Mouse (Mus musculus) mesoderm, embryonic 11.5 days (tissue): ENCODE results near the gene Bola1.
"Not testable (repeated sequence)": the region's sequence is repeated elsewhere in the genome, so short reads cannot be mapped to it uniquely, and the experiment has no call there.

Source experiments
- DNase-seq: peaks from one replicate; pipeline ENCODE4 v3.0.0-alpha.2; 2012; ENCODE audit warnings: low read depth, low spot score

Bola1 gene

DNA sequence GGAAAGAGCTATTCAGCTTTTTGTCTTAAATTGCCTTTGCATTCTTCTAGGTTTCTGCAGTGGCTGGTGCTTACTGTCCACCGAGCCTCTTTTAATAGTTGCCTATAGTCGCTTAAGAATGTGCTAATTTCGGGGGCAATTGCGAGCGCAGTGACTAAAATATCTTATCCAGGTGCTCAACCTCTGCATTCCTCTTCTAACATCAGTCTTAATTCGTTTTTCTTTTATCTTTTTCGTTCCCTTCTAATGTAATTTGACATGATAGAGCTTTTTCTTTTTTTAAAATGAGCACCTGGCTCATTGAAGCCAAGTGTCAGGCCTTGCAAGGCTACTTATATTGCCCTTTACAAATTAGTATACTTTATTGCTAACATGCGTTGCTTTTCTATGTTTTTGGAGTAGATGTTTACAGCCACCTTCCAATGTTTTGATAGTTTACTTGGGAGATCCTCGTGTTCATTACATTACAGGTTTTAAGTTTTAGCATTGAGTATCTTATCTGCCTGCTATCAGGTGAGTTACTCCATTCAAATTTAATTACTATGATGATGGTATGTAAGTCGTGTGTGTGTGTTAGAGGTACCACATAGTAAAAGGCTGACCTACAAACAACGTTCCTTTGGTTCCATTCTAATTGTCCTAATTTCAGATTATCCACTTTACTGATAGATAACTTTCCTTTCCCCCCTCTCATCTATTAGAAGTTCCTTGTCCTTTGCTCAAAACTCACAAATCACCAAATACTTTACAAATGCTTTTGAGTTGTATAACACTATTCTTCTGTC, 28.0 kb upstream of the Bola1 start:
- DNase-seq: no peak

DNA sequence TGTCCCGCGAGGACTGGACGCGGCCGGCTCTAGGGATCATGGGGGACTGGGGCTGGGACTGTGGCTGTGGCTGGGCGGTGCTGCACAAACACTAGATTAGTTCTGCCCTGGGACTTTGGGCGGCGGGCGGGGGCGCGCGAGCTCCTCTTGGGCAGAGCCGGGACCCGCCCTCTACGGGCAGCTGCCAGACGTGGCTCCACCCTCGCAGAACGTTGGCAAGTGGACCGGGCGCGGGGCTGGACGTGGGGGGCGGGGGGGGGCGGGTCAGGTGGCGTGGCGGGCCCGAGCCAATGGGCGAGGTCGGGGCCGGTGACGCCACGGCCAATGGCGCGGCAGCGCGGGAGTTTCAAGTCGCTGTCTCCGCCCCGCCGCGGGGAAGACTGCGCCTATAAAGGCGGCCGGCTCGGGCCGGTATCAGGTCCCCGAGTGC, 26.9 kb upstream of the Bola1 start, which contains the start of gene Hist2h3c1:
Gene Hist2h3c1, plus strand, starts transcription at position 259 of the 430 bp plus-strand sequence.
- DNase-seq: not testable (repeated sequence)

DNA sequence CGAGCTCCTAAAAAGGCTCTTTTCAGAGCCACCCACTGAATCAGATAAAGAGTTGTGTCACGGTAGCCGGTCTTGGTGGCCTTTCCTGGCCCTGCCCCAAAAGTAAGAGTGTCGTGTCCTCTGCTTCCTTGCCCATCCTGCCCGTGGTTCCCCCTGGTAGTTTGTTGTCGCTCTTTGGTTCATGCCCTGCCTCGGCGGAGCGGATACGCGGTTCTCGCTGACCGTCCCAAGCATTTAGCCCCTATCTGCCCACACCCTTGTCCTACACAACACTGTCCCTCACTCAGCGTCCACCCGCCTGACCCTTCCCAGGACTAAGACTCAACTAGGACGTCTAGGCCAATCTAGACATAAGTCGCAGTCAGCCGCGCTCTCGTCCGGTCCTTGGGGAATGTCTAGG, 26.5 kb upstream of the Bola1 start:
- not testable (repeated sequence) for DNase-seq

DNA sequence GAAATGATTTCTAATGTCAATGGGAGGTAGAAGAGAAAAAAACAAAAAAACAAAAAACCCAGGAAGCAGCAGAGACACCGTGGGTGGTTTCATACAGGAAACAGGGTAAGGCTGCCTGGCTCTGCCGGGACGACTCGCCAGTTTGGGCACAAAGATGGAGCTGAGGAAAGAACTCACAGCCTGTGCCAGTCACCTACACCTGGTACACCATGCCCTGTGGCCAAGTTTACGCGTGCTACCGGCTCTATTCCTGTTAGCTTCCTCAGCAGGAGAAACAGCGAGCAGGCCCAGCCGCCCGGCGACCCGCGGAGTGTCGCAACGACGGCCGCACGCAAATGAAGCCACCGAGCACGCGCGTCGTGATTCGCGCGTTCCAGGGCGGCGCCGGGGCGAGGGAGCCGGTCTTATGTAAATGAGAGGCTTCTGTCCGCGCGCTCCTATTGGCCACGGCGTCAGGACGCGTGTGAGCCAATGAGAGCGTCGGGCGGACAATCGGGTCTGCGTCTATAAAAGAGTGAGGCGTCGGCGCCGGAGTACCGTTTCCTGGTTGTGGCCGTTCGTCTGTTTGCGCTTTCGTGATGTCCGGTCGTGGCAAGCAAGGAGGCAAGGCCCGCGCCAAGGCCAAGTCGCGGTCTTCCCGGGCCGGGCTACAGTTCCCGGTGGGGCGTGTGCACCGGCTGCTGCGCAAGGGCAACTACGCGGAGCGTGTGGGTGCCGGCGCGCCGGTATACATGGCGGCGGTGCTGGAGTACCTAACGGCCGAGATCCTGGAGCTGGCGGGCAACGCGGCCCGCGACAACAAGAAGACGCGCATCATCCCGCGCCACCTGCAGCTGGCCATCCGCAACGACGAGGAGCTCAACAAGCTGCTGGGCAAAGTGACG, 25.7 kb upstream of the Bola1 start, which contains the start of gene Hist2h2aa1:
Gene Hist2h2aa1, plus strand, starts transcription at position 495 of the 884 bp plus-strand sequence.
- peak; percentile 76 for DNase-seq

DNA sequence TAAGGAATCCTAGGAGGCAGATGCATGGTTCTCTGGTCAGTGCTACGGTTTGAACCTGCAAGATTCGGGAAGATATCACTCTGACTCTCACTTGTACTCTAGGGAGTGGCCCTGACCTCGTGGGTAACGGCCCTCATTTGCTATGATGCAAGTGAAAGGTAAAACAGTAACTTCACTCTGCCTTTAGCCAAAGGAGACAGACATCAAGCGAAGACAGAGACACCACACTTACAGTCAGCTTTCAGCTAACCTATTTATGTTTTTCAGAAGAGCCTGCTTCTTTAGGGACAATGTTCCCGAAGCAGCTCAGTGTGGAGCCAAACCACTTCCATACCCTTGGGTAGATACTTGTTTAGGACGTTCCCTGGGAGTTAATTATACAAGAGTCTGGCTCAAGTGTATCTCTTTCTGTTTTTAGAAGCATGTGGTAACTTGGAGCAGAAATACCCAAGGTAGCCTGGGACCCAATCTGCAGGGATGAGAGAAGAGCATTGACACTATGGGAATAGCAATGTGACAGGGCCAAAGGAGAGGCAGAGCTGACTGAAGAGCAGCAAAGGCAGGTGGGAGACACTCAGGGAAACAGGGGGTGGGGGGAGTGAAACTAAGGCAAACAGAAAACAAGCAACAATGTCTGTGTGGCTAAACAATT, 24.5 kb upstream of the Bola1 start:
- DNase-seq: no peak

DNA sequence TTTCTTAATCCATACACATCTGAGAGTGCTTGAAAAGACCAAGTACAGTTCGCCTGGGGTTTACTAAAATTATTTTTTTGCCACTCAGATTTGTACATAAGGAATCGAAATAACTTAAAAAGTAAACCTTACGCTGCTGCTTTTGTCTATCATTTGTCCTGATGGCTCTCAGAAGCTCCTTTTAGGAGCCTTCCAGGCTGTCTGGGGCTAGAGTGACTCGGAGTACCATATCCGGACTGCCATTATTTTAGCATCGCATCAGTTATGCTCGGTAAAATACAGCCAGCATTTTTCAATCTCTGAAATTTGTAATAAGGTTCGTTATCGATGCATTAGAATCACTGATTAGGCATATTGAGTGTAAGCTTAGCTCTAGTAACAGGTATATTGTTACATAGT, 21.3 kb upstream of the Bola1 start:
- DNase-seq: no peak

DNA sequence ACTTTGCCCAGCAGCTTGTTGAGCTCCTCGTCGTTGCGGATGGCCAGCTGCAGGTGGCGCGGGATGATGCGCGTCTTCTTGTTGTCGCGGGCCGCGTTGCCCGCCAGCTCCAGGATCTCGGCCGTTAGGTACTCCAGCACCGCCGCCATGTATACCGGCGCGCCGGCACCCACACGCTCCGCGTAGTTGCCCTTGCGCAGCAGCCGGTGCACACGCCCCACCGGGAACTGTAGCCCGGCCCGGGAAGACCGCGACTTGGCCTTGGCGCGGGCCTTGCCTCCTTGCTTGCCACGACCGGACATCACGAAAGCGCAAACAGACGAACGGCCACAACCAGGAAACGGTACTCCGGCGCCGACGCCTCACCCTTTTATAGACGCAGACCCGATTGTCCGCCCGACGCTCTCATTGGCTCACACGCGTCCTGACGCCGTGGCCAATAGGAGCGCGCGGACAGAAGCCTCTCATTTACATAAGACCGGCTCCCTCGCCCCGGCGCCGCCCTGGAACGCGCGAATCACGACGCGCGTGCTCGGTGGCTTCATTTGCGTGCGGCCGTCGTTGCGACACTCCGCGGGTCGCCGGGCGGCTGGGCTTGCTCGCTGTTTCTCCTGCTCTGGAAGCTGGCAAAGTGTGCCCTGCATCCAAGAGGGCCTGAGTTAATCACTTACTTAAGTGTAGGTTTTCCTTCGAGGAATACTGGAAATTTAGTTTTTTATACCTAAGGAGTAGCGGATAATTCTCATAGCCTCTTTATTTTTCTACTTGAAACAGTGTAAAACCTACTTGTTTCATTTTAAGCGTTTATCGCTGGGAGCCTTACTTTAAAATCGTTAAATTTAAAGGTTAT, 20.7 kb upstream of the Bola1 start, which contains the start of gene Hist2h2aa2:
Gene Hist2h2aa2, minus strand, starts transcription at position 328 of the 850 bp plus-strand sequence.
- not testable (repeated sequence) for DNase-seq

DNA sequence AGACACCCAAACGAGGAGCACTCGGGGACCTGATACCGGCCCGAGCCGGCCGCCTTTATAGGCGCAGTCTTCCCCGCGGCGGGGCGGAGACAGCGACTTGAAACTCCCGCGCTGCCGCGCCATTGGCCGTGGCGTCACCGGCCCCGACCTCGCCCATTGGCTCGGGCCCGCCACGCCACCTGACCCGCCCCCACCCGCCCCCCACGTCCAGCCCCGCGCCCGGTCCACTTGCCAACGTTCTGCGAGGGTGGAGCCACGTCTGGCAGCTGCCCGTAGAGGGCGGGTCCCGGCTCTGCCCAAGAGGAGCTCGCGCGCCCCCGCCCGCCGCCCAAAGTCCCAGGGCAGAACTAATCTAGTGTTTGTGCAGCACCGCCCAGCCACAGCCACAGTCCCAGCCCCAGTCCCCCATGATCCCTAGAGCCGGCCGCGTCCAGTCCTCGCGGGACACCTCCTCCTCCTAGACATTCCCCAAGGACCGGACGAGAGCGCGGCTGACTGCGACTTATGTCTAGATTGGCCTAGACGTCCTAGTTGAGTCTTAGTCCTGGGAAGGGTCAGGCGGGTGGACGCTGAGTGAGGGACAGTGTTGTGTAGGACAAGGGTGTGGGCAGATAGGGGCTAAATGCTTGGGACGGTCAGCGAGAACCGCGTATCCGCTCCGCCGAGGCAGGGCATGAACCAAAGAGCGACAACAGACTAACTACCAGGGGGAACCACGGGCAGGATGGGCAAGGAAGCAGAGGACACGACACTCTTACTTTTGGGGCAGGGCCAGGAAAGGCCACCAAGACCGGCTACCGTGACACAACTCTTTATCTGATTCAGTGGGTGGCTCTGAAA, 19.7 kb upstream of the Bola1 start, which contains the start of gene Hist2h3c2:
Gene Hist2h3c2, minus strand, starts transcription at position 174 of the 840 bp plus-strand sequence.
- not testable (repeated sequence) for DNase-seq

DNA sequence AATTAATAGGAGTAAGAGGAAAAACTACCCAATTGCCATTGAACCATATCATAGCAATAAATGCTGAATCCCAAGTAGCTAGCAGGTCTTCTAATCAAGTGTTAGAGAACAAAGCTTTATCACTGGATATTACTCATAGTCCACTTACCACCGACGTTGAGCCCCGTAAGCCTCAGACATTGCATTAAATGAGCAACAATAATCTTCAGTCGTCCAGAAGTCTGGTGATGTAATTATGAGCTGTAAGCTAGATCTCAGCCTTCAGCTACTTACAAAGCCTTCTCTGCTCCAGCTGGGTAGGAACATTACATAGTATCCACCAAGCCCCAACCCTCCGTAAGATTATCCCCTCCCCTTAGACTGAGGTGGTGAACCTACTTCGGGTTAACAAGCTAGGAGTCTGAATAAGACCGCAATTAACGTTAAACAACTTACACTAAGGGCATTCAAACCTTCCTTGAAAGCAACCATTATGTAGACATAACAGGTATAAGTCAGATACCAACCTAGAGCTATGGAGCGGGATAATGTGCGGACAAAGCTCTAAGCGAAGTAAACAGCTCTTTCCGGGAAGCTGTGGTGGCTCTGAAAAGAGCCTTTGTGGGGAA, 18.5 kb upstream of the Bola1 start:
- DNase-seq: no peak

DNA sequence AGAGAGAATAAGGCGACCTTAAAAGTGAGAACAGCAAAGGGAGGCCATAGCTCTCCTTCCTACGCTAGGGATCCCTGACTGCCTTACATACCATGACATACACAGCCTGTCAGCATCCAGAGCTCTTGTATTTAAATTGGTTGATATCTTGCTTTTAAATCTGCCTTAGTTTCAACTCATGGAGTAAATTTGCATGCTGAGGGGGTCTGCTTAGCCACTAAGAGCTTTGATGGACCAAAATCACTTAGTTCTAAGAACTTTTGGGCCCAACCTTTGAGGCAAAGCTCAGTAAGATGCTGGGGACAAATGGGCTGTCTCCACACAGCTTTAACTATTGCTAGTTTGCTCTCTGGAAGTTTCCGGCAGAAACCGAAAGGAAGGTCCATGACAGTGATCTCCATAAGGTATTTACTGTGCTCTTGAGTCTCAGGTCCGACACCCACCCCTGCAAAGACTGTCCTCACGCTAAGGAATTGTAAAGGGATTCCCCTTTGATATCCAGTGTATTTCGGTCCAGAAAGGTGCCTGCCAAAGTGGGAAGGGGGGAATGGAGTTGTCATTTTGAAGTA, 17.9 kb upstream of the Bola1 start:
- DNase-seq: no peak

DNA sequence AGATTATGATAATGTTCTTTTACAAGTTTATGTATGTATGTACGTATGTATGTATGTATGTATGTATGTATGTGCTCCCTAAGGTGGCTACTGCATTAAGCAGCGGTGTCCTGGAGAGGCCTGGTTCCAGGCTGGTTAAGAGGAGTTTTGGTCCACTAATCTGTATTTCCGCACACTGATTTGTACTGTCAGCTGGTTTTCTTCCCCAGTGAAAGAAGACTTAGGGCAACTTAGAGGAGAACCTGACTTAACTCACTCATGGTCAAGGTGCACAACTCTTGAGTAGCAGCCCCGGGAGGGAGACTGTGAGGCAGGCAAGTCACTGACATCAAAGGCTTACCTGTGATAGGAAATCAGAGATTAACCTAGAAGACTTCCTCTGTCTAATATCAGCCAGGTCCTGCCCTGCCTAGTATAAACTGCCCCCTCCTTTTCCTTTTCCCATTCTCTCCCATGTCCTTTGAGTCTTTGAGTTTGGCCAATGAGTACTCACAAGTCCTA, 17.4 kb upstream of the Bola1 start:
- no peak for DNase-seq

DNA sequence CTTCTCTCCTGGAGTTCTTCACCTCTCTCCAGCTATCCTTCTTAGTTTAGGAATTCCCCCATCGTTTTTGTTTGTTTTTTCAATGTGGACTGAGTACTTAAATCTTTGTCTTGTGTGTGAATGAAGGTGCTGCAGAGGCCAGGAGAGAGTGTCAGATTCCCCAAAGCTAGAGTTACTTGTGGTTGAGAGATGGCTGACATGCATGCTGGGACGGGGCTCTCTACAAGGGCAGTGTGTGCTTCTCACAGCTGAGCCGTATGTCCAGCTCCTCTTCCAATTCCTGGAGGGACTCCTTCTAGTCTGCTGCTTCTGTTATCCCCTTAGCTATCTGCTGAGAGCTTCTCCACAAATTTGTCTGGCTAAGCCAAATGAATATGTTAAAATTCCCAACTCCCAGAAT, 16.3 kb upstream of the Bola1 start:
- no peak for DNase-seq

DNA sequence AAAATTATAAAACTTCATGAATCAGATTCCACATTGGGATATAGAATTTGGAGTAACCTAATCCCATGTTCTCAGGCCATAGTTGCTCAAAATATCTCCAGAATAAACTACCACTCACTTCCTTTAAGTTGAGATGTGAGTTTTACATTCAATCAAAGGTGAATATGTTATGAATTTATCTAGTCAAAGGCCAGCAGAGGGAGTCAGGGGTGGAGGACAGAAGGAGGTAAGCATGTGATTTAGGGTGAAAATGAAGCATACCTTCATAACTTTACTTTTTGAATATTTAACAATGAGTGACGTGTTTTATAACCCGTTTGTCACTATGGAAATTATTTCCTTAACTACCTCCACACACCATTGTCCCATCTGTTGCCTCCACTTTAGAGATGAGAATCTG, 15.4 kb upstream of the Bola1 start:
- no peak for DNase-seq

DNA sequence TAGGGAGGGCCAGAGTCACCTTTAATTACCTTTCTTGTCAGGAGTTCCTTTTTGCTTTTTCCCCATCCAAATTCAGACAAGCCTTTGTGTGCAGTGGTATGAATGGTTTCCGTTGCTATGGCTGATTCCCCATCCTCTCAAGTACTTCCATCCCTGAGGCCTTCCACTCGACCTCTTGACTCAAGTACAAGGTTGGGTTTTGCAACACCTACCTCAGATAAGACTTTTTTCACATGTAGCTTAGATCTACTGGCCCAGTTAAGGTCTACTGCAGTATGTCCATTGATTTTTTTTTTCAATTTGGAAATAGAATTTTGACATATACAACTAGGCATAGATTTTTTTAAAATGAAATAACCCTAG, 12.2 kb upstream of the Bola1 start:
- DNase-seq: no peak

DNA sequence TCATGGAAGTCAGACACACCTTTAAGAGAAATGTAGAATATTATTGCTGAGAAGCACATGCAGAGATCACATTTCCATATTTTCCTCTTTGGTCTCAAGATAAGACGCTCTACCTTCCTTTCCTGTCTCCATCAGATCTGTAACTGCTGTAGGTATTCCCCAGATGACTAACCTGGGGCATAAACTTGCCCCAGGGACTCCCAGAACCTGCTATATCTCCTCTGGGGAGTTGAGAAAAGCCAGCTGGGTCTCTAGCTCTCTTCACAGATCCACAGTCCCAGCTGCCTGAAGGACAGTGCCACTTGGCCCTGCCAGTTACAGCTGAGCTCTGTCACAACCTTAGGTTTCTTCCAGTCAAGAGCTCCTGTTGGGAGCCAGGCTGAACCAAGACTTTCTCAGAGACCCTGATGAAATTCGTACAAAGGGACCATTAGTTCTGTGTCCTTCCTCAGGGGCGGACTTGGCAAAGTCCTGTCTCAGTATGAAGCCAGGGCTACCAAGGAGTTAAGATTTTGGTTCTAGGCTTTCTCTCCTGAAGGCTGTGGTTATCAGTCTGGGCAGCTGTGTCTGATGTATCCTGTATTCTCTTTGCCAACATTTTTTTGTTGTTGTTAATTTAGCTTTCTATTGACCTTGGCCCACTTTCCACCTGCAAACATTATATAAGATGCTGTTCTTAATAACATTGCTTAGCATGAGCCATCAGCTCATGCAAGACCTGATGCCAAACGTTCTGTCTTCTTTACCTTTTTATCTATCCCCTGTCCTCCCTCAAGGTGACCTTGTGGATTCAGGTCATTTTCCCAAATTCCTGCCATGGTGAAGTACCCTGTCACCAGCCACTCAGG, 11.6 kb upstream of the Bola1 start:
- DNase-seq: no peak

DNA sequence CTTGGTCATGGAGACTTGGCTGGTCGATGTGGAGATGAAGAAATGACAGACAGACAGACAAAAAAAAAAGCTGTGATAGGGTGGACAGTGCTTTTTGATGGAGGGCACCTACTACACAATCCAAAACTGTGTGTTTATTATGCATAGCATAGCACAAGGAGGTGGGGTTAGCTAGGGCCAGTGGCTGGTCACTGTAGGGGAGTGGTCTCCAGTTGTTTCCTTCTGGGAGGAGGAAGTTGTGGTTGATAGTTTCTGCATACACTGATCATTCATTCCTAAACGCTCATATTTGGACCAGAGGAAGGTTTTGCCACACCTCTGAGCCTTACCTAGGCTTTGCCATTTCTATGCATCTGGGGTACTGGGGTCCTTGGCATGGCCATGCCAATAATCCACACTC, 10.9 kb upstream of the Bola1 start:
- no peak for DNase-seq

DNA sequence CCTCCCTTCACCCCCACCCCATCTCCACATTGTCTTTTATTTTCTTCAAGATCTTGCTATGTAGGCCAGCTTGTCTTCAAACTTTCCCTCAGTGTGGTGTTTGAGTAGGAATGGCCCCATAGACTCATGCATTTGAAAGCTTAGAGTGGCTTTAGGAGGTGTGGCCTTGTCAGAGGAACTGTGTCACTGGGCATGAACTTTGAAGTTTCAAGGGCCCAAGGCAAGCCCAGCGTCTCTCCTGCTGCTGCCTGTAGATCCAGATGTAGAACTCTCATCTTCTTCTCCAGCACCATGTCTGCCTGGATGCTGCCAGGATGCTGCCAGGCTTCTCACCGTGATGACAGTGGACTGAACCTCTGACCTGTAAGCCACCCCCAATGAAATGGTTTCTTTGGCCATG, 9.3 kb upstream of the Bola1 start:
- no peak for DNase-seq
